Mouse (Mus musculus) kidney, adult 2 months (tissue): ENCODE measurements around the gene Gm37240.

Source experiments
- CTCF ChIP-seq: fragments of 200-500 bp; conservative IDR thresholded peaks from 2 replicates; pipeline ENCODE4 v1.5.1; 2011; ENCODE audit warnings: low read depth, mild to moderate bottlenecking, control low read depth, low read length, moderate library complexity, mixed read lengths; ENCODE audit not compliant: insufficient read depth, insufficient read length
- POLR2A ChIP-seq: fragments of 200-500 bp; IDR thresholded peaks from one replicate; pipeline ENCODE4 v1.6.1; 2011; ENCODE audit warnings: low read depth, low read length, control low read depth

DNA sequence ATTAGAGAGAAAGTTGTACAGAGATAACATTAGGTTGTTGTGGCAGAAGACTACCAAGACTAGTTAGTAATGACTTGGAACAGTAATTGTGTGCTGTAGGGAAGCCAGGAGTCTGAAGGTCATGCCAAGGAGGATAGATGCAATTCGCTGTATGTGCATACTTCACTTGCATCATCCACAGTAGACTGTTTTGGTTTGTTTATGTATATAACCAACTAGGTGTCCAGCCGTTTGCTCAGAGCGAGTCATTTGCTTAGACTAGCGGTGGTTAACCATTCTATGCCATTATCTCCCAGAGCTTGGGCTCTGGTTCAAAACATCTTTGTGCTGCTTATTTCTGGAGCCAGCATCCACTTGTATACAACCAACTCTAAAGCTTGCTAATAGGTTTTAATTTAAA, 937.9 kb downstream of the Gm37240 start:
- TF ChIP-seq CTCF, result no peak
- TF ChIP-seq POLR2A, result no peak
